Mouse (Mus musculus) embryonic fibroblast, embryonic 13.5 days (primary cell): ENCODE results near the gene Fmo2. TPM values are rescaled to one million over a fixed set of nuclear protein-coding genes. Genes with fewer than 3 reads are reported as not detected.

ENCODE experiments used
- H3K27ac ChIP-seq: 2 replicates; pipeline ENCODE4 v1.5.1; 2012; ENCODE audit warnings: low read length, control low read depth, inconsistent platforms; ENCODE audit not compliant: insufficient read depth
- H3K4me1 ChIP-seq: 2 replicates; pipeline ENCODE4 v1.6.1; 2011; ENCODE audit warnings: low read length; ENCODE audit not compliant: control insufficient read depth, insufficient read depth
- H3K4me3 ChIP-seq: 2 replicates; pipeline ENCODE4 v1.5.1; 2011; ENCODE audit warnings: mild to moderate bottlenecking, control low read depth, low read length; ENCODE audit not compliant: insufficient read depth
- CTCF ChIP-seq: IDR thresholded peaks from 2 replicates; pipeline ENCODE4 v1.5.1; 2011; ENCODE audit warnings: mild to moderate bottlenecking, control low read depth, low read length, moderate library complexity, borderline replicate concordance; ENCODE audit not compliant: insufficient read depth
- POLR2A ChIP-seq: IDR thresholded peaks from 2 replicates; pipeline ENCODE4 v1.6.1; 2011; ENCODE audit warnings: low read depth, mild to moderate bottlenecking, control low read depth, low read length, moderate library complexity
- polyA plus RNA-seq: library from polyadenylated mRNA; stranded (reverse); fragments of >200 nt; gene quantifications from 2 replicates; pipeline ENCODE4 v1.2.4, GENCODE M21; 2011; ENCODE audit warnings: low read depth; ENCODE audit not compliant: missing spikeins, insufficient read length

Fmo2 gene
- polyA plus RNA-seq, 1 experiment: 0.19 TPM

DNA sequence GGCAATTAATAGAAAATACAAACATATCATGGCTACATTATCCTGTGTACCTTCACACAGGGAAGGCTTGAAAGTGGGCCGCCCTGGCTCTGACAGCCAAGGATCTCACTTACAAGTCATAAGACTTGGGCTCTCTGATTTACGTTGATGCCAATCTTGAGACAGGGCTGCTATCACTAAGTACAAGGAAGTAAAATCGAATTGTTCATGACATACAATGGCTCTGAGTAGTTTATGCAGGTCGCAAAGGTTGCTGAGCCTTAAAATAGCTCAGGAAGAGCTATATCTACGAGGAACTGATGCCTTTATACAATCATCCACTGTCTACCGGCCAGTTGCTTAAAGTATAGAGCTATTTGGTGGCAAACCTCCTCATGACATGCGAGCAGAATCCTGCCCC lies 27.5 kb downstream of the Fmo2 start:
- Histone ChIP-seq H3K4me3 (no peak overlapping the region), H3K4me1 (no peaks in the 10 kb centered on the region), H3K27ac (no peak overlapping the region)
- no peak for TF ChIP-seq POLR2A
- no peak for TF ChIP-seq CTCF

DNA sequence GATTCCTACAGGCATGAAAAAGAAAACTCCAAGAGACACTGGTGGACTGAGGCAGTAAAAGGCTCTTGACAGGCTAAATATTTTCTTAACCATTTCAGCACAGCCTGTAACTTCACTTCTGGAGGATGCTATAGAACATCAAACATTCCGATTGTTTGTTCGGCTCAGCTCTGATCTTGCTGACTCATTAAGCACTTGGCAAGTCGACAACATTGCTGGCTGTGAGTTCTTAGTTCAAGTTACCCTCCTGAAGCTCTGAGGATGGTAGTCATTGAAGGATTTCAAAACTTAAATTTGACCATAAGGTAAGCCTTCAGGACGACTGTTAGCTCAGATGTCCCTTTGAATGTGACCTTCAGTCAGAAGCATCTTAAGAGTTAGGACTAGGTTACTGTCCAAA lies 31.1 kb downstream of the Fmo2 start:
- Histone ChIP-seq H3K4me3 (no peak overlapping the region), H3K4me1 (no peaks in the 10 kb centered on the region), H3K27ac (no peak overlapping the region)
- TF ChIP-seq POLR2A (no peak), CTCF (no peak)

DNA sequence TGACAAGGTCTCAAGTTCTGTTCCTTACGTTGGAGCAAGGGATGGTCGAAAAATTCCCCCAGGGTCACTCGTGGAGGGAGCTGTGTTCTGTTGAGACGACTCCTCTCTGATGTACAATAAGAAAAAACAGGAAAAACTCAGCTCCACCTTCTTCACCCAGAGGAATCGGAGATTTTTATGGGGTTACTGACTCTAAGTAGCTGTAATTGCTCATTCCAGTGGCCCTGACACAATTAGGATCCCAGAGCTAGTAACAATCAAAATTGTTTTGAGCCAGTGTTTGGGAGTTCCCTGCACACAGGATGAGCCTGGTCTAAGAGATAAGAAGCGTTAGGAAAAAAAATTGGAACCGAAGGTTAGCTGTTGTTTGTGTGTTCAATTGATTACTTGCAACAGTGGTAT lies 32.2 kb downstream of the Fmo2 start, which contains the start of gene Fmo1:
Fmo1 (minus strand) TSS at position 331 of the 402 bp plus-strand sequence.
- TF ChIP-seq CTCF (no peak), POLR2A (no peak)
- Histone ChIP-seq H3K4me3 (no peak within 1 kb of the TSS), H3K4me1 (no peaks in the 10 kb centered on the region), H3K27ac (no peak within 1 kb of the TSS)

GRCm38 (mm10) chr1:162865493-162865830 lies 33.1 kb downstream of the Fmo2 start:
- TF ChIP-seq CTCF (no peak), POLR2A (no peak)
- Histone ChIP-seq H3K4me3 (no peak overlapping the region), H3K27ac (no peak overlapping the region), H3K4me1 (no peaks in the 10 kb centered on the region)

GRCm38 (mm10) chr1:162864816-162865492 lies 33.6 kb downstream of the Fmo2 start:
- Histone ChIP-seq H3K4me3 (no peak overlapping the region), H3K4me1 (no peaks in the 10 kb centered on the region), H3K27ac (no peak overlapping the region)
- TF ChIP-seq POLR2A (no peak), CTCF (no peak)

DNA sequence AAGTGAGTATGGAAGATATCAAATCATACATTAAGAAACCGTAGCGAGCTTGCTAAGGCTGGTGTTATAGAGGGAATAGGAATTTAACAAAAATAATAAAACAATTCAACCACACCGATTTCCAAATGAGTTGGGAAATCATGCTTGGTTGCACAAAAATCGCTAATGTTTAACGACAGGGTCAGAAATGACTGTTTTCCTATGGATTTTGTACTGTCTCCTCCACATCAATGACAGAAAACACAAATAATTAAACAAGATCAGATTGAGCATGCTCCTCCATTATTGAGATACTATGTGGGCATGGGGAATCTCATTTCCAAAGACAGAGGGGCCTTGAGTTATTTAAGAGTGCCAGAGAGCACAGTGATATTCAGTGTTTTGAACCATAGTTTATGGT lies 34.2 kb downstream of the Fmo2 start:
- H3K4me1 ChIP-seq: no peaks in the 10 kb centered on the region
- H3K27ac ChIP-seq: no peak overlapping the region
- no peak for TF ChIP-seq CTCF
- no peak for TF ChIP-seq POLR2A
- H3K4me3 ChIP-seq: no peak overlapping the region

DNA sequence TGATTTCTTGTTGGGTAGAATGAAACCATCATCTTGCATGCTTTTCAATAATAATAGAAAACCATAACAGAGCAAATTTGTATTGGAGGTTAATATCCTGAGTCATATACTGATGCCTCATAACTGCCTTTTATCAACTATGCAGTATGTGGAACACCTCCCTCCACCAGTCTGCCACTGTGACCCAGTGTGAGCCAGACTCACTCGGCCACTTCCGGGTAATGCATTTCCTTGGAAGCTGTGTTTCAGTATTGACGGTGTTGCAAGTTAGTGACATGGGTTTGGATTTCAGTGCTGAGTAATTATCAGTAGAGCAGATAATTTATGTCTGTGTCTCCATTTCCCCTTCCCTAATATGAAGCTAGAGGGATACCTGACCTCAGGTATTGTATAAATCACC lies 34.9 kb downstream of the Fmo2 start:
- H3K4me3 ChIP-seq: no peak overlapping the region
- no peak overlapping the region for H3K27ac ChIP-seq
- TF ChIP-seq CTCF: no peak
- no peak for TF ChIP-seq POLR2A
- H3K4me1 ChIP-seq: no peaks in the 10 kb centered on the region

- TF ChIP-seq CTCF: no peak
- no peak for TF ChIP-seq POLR2A
- Histone ChIP-seq H3K4me1 (no peaks in the 10 kb centered on the region), H3K4me3 (no peak overlapping the region), H3K27ac (no peak overlapping the region)
Measured at GRCm38 (mm10) chr1:162862328-162862727, 36.2 kb downstream of the Fmo2 start.

- Histone ChIP-seq H3K27ac (no peak overlapping the region), H3K4me1 (no peaks in the 10 kb centered on the region), H3K4me3 (no peak overlapping the region)
- TF ChIP-seq CTCF: no peak
- no peak for TF ChIP-seq POLR2A
Measured at GRCm38 (mm10) chr1:162859996-162860605, 38.4 kb downstream of the Fmo2 start.

- Histone ChIP-seq H3K4me3 (no peak overlapping the region), H3K27ac (no peak overlapping the region)
Measured at GRCm38 (mm10) chr1:162859545-162859976, 39.0 kb downstream of the Fmo2 start.

DNA sequence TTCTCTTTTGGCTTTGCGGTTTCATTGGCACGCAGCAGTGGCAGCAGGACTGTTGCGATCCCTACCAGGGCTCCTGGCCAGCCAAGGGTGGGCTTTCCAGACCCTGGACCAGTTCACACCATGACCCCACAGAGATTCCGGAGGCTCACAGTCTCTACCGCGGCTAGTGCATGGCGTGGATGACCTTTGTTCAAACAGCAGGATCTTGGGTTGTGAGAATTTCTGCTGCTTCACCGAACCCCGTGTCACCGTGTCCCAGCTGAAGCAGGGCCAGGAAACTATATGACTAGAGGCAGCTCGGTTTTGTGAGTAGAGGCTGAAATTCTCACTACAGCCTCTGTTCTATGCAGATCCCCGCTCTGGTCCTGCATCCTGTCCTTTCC lies 39.8 kb downstream of the Fmo2 start:
- no peaks in the 10 kb centered on the region for H3K4me1 ChIP-seq
- no peak overlapping the region for H3K27ac ChIP-seq
- TF ChIP-seq CTCF (no peak), POLR2A (no peak)
- no peak overlapping the region for H3K4me3 ChIP-seq

More at GRCm38 (mm10) chr1:162859545-162859976, 39.0 kb downstream of the Fmo2 start:
- no peaks in the 10 kb centered on the region for H3K4me1 ChIP-seq
- no peak for TF ChIP-seq POLR2A
- no peak for TF ChIP-seq CTCF
